ENCODE assay signal across 22 mouse cellular contexts in genomic region chr10:92653266-92653665, GRCm38 (mm10).
A peak's percentile ranks its signal among the peaks of the same experiment; 100 is the strongest.
DNase-seq lines count a peak whose midpoint lies in the region; ATAC-seq and TF ChIP-seq lines count a peak whose summit lies in the region.
"Had no signal": no experiment of that assay in that cellular context is flagged by ENCODE, and none has a peak within 500 bp of the region (broad histone marks: within the 10 kb centered on the region; RNA-seq: fewer than 3 reads in every experiment).

No protein-coding gene starts in this region.

- DNase-seq in forebrain, embryonic 10.5 days (ENCODE audit: extremely low spot score, low spot score) = no peak
- no peak for DNase-seq in midbrain, embryonic 10.5 days (ENCODE audit: low spot score)
- DNase-seq in midbrain, embryonic 14.5 days = no peak
- no peak for DNase-seq in left cerebral cortex, adult 2 months (ENCODE audit: extremely low spot score in 1 of 2, low spot score in 2 of 2)
- DNase-seq: adrenal gland, adult 8-10 months; adrenal gland, postnatal 25 days; cerebellum, adult 11 months; cerebellum, adult 8-10 months; gastrocnemius, adult 2 months; gastrocnemius, postnatal 25 days; heart, adult 18-20 months; heart, postnatal 10 days; heart, postnatal 36 days; kidney, adult 2 months had no signal

- H3K36me3 ChIP-seq in forebrain, embryonic 10.5 days (replicated peaks) = no peaks in the 10 kb centered on the region
- H3K36me3 ChIP-seq in forebrain, embryonic 12.5 days (replicated peaks) = no peaks in the 10 kb centered on the region
- no peaks in the 10 kb centered on the region for H3K36me3 ChIP-seq in midbrain, embryonic 10.5 days
- H3K36me3 ChIP-seq in midbrain, embryonic 14.5 days (ENCODE audit: control insufficient read depth, insufficient read depth, low read length) = no peaks in the 10 kb centered on the region
- H3K36me3 ChIP-seq in forebrain, embryonic 16.5 days (ENCODE audit: control insufficient read depth, insufficient read depth) = no peaks in the 10 kb centered on the region
- H3K36me3 ChIP-seq: heart, embryonic 12.5 days; heart, embryonic 15.5 days; hindbrain, embryonic 15.5 days had no signal

- 70% methylated on average over 4 of the region's 4 CpGs for WGBS in forebrain, embryonic 10.5 days
- WGBS in forebrain, embryonic 12.5 days = 41% methylated on average over 4 of the region's 4 CpGs
- 68% methylated on average over 4 of the region's 4 CpGs for WGBS in midbrain, embryonic 10.5 days
- WGBS in midbrain, embryonic 14.5 days = 37% methylated on average over 4 of the region's 4 CpGs
- 36% methylated on average over 4 of the region's 4 CpGs for whole genome bisulfite sequencing in forebrain, embryonic 16.5 days

- no peaks in the 10 kb centered on the region; the same call in 1 of the 2 replicates for H3K9me3 ChIP-seq in forebrain, embryonic 10.5 days
- no peaks in the 10 kb centered on the region for H3K9me3 ChIP-seq in forebrain, embryonic 12.5 days
- H3K9me3 ChIP-seq in midbrain, embryonic 10.5 days (replicated peaks) = no peaks in the 10 kb centered on the region
- H3K9me3 ChIP-seq in midbrain, embryonic 14.5 days (ENCODE audit: control insufficient read depth, low read length) = no peaks in the 10 kb centered on the region
- H3K9me3 ChIP-seq in forebrain, embryonic 16.5 days (ENCODE audit: control insufficient read depth, low read length) = no peaks in the 10 kb centered on the region
- H3K9me3 ChIP-seq: heart, embryonic 12.5 days; heart, embryonic 15.5 days; hindbrain, embryonic 15.5 days had no signal

- H3K27me3 ChIP-seq in forebrain, embryonic 10.5 days (ENCODE audit: poor library complexity, severe bottlenecking) = peaks cover 25% of the 10 kb centered on the region
- H3K27me3 ChIP-seq in forebrain, embryonic 12.5 days = 0 out of 2 replicates have a peak, but pooled peaks cover 5% of the 10 kb centered on the region
- peaks cover 8% of the 10 kb centered on the region; the same call in 1 of the 2 replicates for H3K27me3 ChIP-seq in midbrain, embryonic 10.5 days (ENCODE audit: low read depth, poor library complexity, severe bottlenecking)
- H3K27me3 ChIP-seq in midbrain, embryonic 14.5 days (ENCODE audit: control insufficient read depth, insufficient read depth, low read length) = no peaks in the 10 kb centered on the region
- H3K27me3 ChIP-seq in forebrain, embryonic 16.5 days (replicated peaks; ENCODE audit: control insufficient read depth, insufficient read depth, low read length) = peaks cover 4% of the 10 kb centered on the region
- H3K27me3 ChIP-seq: heart, embryonic 12.5 days; heart, embryonic 15.5 days; hindbrain, embryonic 15.5 days had no signal

- H3K9ac ChIP-seq in forebrain, embryonic 12.5 days = no peak overlapping the region
- H3K9ac ChIP-seq in midbrain, embryonic 14.5 days (replicated peaks; ENCODE audit: low read length) = no peak overlapping the region
- H3K9ac ChIP-seq in forebrain, embryonic 16.5 days (replicated peaks; ENCODE audit: low read depth, low read length) = no peak overlapping the region
- H3K9ac ChIP-seq: heart, embryonic 12.5 days; heart, embryonic 15.5 days; hindbrain, embryonic 15.5 days had no signal

- H3K4me2 ChIP-seq in forebrain, embryonic 12.5 days = no peak overlapping the region
- no peak overlapping the region for H3K4me2 ChIP-seq in midbrain, embryonic 14.5 days (ENCODE audit: low read length)
- no peak overlapping the region for H3K4me2 ChIP-seq in forebrain, embryonic 16.5 days (ENCODE audit: low read length)
- H3K4me2 ChIP-seq: heart, embryonic 12.5 days; heart, embryonic 15.5 days; hindbrain, embryonic 15.5 days had no signal

- no peak overlapping the region for H3K4me3 ChIP-seq in forebrain, embryonic 10.5 days
- H3K4me3 ChIP-seq in forebrain, embryonic 12.5 days (replicated peaks) = no peak overlapping the region
- no peak overlapping the region for H3K4me3 ChIP-seq in midbrain, embryonic 10.5 days
- H3K4me3 ChIP-seq in midbrain, embryonic 14.5 days (replicated peaks; ENCODE audit: low read depth, low read length) = no peak overlapping the region
- H3K4me3 ChIP-seq in forebrain, embryonic 16.5 days (replicated peaks; ENCODE audit: low read length) = no peak overlapping the region
- H3K4me3 ChIP-seq in left cerebral cortex, adult 2 months = no peak overlapping the region
- H3K4me3 ChIP-seq: gastrocnemius, adult 2 months; heart, embryonic 12.5 days; heart, embryonic 15.5 days; hindbrain, embryonic 15.5 days had no signal

- peak overlapping the region; percentile 36 for H3K27ac ChIP-seq in forebrain, embryonic 10.5 days
- H3K27ac ChIP-seq in forebrain, embryonic 12.5 days = no peak overlapping the region
- H3K27ac ChIP-seq in midbrain, embryonic 10.5 days (replicated peaks) = peak overlapping the region; percentile 38; the same call in 1 of the 2 replicates
- no peak overlapping the region for H3K27ac ChIP-seq in midbrain, embryonic 14.5 days (replicated peaks; ENCODE audit: low read depth, low read length)
- H3K27ac ChIP-seq in forebrain, embryonic 16.5 days (ENCODE audit: low read length) = no peak overlapping the region
- no peak overlapping the region for H3K27ac ChIP-seq in left cerebral cortex, adult 2 months
- H3K27ac ChIP-seq: gastrocnemius, adult 2 months; heart, embryonic 15.5 days had no signal

- TF ChIP-seq CTCF in left cerebral cortex, adult 2 months (IDR thresholded peaks at IDR 0.05) = no peak

- peaks cover 24% of the 10 kb centered on the region for H3K4me1 ChIP-seq in forebrain, embryonic 10.5 days
- H3K4me1 ChIP-seq in forebrain, embryonic 12.5 days = peaks cover 8% of the 10 kb centered on the region
- H3K4me1 ChIP-seq in midbrain, embryonic 10.5 days = peaks cover 26% of the 10 kb centered on the region
- H3K4me1 ChIP-seq in midbrain, embryonic 14.5 days (ENCODE audit: control insufficient read depth, insufficient read depth, low read length) = peaks cover 19% of the 10 kb centered on the region
- no peaks in the 10 kb centered on the region for H3K4me1 ChIP-seq in forebrain, embryonic 16.5 days (replicated peaks; ENCODE audit: control insufficient read depth, insufficient read depth, low read length)
- H3K4me1 ChIP-seq: heart, embryonic 12.5 days; heart, embryonic 15.5 days had no signal

- intact Hi-C loops in left cerebral cortex, adult 2 months (cut with DNase I) = loop anchor here (5.0 kb wide), 1 partner anchor 1381 kb away; no protein-coding TSS in a partner anchor

- ATAC-seq in forebrain, embryonic 12.5 days (ENCODE audit: low FRiP score) = no peak
- no peak for ATAC-seq in midbrain, embryonic 14.5 days (ENCODE audit: low FRiP score, low TSS enrichment)
- peak; percentile 80 for ATAC-seq in forebrain, embryonic 16.5 days
- ATAC-seq in erythroblast, adult 5-6 weeks (replicated peaks; ENCODE audit: low FRiP score, poor library complexity, severe bottlenecking) = no peak
- ATAC-seq: activated CD4-positive, CD25-positive, alpha-beta regulatory T cell, adult 4 months; intestine, postnatal 0 days had no signal

Comparison
In these comparisons a context has a peak if more than half of its experiments do, and no peak if none do; other contexts are left out.
1. H3K27ac ChIP-seq: peak in forebrain, embryonic 10.5 days (single experiment) and midbrain, embryonic 10.5 days (single experiment); none in forebrain, embryonic 12.5 days (single experiment), midbrain, embryonic 14.5 days (single experiment), forebrain, embryonic 16.5 days (single experiment) and left cerebral cortex, adult 2 months (single experiment).